8 mouse cellular contexts compared by ENCODE assay signal in genomic region chr11:46436760-46437458, GRCm38 (mm10). TPM values are rescaled to one million over a fixed set of nuclear protein-coding genes. Genes with fewer than 3 reads are reported as not detected.
DNase-seq lines count a peak whose midpoint lies in the region; ATAC-seq lines count a peak whose summit lies in the region.

Gene Med7, plus strand, starts transcription at chr11:46436925.

- peak within 1 kb of the TSS; percentile 91 for H3K27ac ChIP-seq in hindbrain, embryonic 15.5 days (replicated peaks)

- 0 out of 2 replicates have a peak, but pooled peaks cover 3% of the 10 kb centered on the region for H3K27me3 ChIP-seq in hindbrain, embryonic 15.5 days

- H3K4me1 ChIP-seq in hindbrain, embryonic 15.5 days (replicated peaks) = peaks cover 12% of the 10 kb centered on the region

- H3K9ac ChIP-seq in hindbrain, embryonic 15.5 days = peak within 1 kb of the TSS; percentile 91

- peak within 1 kb of the TSS; percentile 94 for H3K4me2 ChIP-seq in hindbrain, embryonic 15.5 days

- DNase-seq in T-cell, adult 2 months (ENCODE audit: low spot score) = peak; percentile 95
- peak; percentile 92 to 94 for DNase-seq in cerebellum, postnatal 36 days
- DNase-seq in frontal cortex, postnatal 36 days (ENCODE audit: low spot score in 2 of 2) = peak; percentile 91 to 96
- DNase-seq in left cerebral cortex, adult 11 months (ENCODE audit: low spot score) = peak; percentile 94
- DNase-seq in lung, postnatal 4 days = peak; percentile 94 to 96
- DNase-seq in retina, postnatal 7 days (ENCODE audit: low read depth, low spot score) = peak; percentile 91
- DNase-seq in urinary bladder, adult 2 months (ENCODE audit: low spot score) = peak; percentile 78

- WGBS in hindbrain, embryonic 15.5 days = under 1% methylated on average over 59 of the region's 59 CpGs

- ATAC-seq in hindbrain, embryonic 15.5 days (ENCODE audit: low FRiP score, low read depth) = peak; percentile 100

- no peaks in the 10 kb centered on the region for H3K9me3 ChIP-seq in hindbrain, embryonic 15.5 days

- H3K4me3 ChIP-seq in hindbrain, embryonic 15.5 days = peak within 1 kb of the TSS; percentile 99

- H3K36me3 ChIP-seq in hindbrain, embryonic 15.5 days = peaks cover 11% of the 10 kb centered on the region

RNA-seq across cellular contexts. Expression of gene Med7, which starts in this region (rescaled TPM):
- polyA plus RNA-seq in hindbrain, embryonic 15.5 days (2015; fragmentation: Nextera tagmentation; extraction: Ambion mirVana) = 60.8 and 62.0 TPM in 2 replicates
- polyA plus RNA-seq in urinary bladder, adult 2 months (2012; rRNA removed) = 37.6 and 38.1 TPM in 2 replicates

Comparison
In these comparisons a context has a peak if more than half of its experiments do, and no peak if none do; other contexts are left out.
1. Peak in every context shown above with its lines: DNase-seq, ATAC-seq, H3K4me3 ChIP-seq and H3K27ac ChIP-seq.